Mouse (Mus musculus) limb, embryonic 14.5 days (tissue): ENCODE results near the gene Shc2. TPM values are rescaled to one million over a fixed set of nuclear protein-coding genes. Genes with fewer than 3 reads are reported as not detected.

Experiments used
- ATAC-seq: fragments of 200-750 bp; cut with Nextera tagmentation; 2 replicates; pipeline ENCODE4 v1.8.0; 2017; ENCODE audit warnings: low read depth, moderate number of reproducible peaks, moderate TSS enrichment; ENCODE audit not compliant: low FRiP score
- DNase-seq: peaks from one replicate; pipeline ENCODE4 v3.0.0-alpha.2; 2015; ENCODE audit warnings: low spot score
- H3K27ac ChIP-seq: fragments of 300-500 bp; sonication (generic); replicated peaks from 2 replicates; pipeline ENCODE4 v1.5.1; 2014; ENCODE audit warnings: low read depth, mild to moderate bottlenecking, low read length, moderate library complexity, mixed read lengths
- H3K27me3 ChIP-seq: fragments of 300-500 bp; sonication (generic); 2 replicates; pipeline ENCODE4 v1.6.1; 2014; ENCODE audit warnings: low read length, mixed read lengths; ENCODE audit not compliant: control insufficient read depth, insufficient read depth
- H3K36me3 ChIP-seq: fragments of 300-500 bp; sonication (generic); 2 replicates; pipeline ENCODE4 v1.6.1; 2014; ENCODE audit warnings: mild to moderate bottlenecking, low read length, moderate library complexity, mixed read lengths; ENCODE audit not compliant: control insufficient read depth, insufficient read depth
- H3K4me1 ChIP-seq: fragments of 300-500 bp; sonication (generic); 2 replicates; pipeline ENCODE4 v1.6.1; 2014; ENCODE audit warnings: antibody characterized with exemption, low read length, mixed read lengths; ENCODE audit not compliant: control insufficient read depth, insufficient read depth
- H3K4me2 ChIP-seq: fragments of 300-500 bp; sonication (generic); replicated peaks from 2 replicates; pipeline ENCODE4 v1.6.1; 2014; ENCODE audit warnings: low read depth, mild to moderate bottlenecking, low read length, moderate library complexity; ENCODE audit not compliant: severe bottlenecking
- H3K4me3 ChIP-seq: fragments of 300-500 bp; sonication (generic); replicated peaks from 2 replicates; pipeline ENCODE4 v1.5.1; 2014; ENCODE audit warnings: low read length
- H3K9ac ChIP-seq: fragments of 300-500 bp; sonication (generic); 2 replicates; pipeline ENCODE4 v1.6.1; 2014; ENCODE audit warnings: mild to moderate bottlenecking, low read depth, low read length, moderate library complexity; ENCODE audit not compliant: severe bottlenecking
- H3K9me3 ChIP-seq: fragments of 300-500 bp; sonication (generic); 2 replicates; pipeline ENCODE4 v1.6.1; 2016; ENCODE audit warnings: low read length; ENCODE audit not compliant: control insufficient read depth
- POLR2A ChIP-seq: fragments of 200-500 bp; IDR thresholded peaks from 2 replicates; pipeline ENCODE4 v1.8.0; 2012; ENCODE audit warnings: inconsistent platforms, mild to moderate bottlenecking, moderate library complexity, borderline replicate concordance; ENCODE audit not compliant: insufficient read depth, insufficient read length; ENCODE audit errors: extremely low read depth
- WGBS: fragments of 180-500 bp; shearing (Covaris S2); extraction: QIAGEN DNeasy Blood & Tissue Kit; methylation state at CpG from one replicate; pipeline ENCODE4 v1.1.7; 2014; 5-methylcytosine and 5-hydroxymethylcytosine counted together
- polyA plus RNA-seq, 2 experiments: library from polyadenylated mRNA; depleted of rRNA in 1 of 2; stranded (reverse) in 1 of 2; unstranded in 1 of 2; fragments of >200 nt; fragmentation: Nextera tagmentation in 1 of 2; extraction: Ambion mirVana in 1 of 2; gene quantifications; 2 replicates each; pipeline versions ENCODE4 v1.2.1 to v1.2.3; 2012 to 2014

Gene Shc2
- polyA plus RNA-seq, 2 experiments, result 9.0 to 30.2 TPM

- ATAC-seq (no peak), DNase-seq (no peak)
- 84% methylated on average over 1 of the region's 1 CpGs for WGBS
- TF ChIP-seq POLR2A, result no peak
- Histone ChIP-seq H3K4me2 (no peak overlapping the region), H3K36me3 (no peaks in the 10 kb centered on the region), H3K4me3 (no peak overlapping the region), H3K9ac (no peak overlapping the region), H3K9me3 (no peaks in the 10 kb centered on the region), H3K4me1 (no peaks in the 10 kb centered on the region), H3K27ac (no peak overlapping the region), H3K27me3 (no peaks in the 10 kb centered on the region)
Observed at GRCm38 (mm10) chr10:79590702-79591101, 47.0 kb downstream of the Shc2 start.

GRCm38 (mm10) chr10:79587752-79588126 lies 50.0 kb downstream of the Shc2 start:
- TF ChIP-seq POLR2A, result no peak
- no peaks in the 10 kb centered on the region for H3K9me3 ChIP-seq

GRCm38 (mm10) chr10:79587061-79587751 lies 50.5 kb downstream of the Shc2 start, which contains the start of gene Theg:
Gene Theg (minus strand): TSS chr10:79587331.
- ATAC-seq, result no peak
- Histone ChIP-seq H3K27ac (no peak within 1 kb of the TSS), H3K4me3 (no peak within 1 kb of the TSS), H3K27me3 (no peaks in the 10 kb centered on the region), H3K9me3 (no peaks in the 10 kb centered on the region), H3K9ac (no peak within 1 kb of the TSS), H3K36me3 (no peaks in the 10 kb centered on the region), H3K4me1 (no peaks in the 10 kb centered on the region), H3K4me2 (no peak within 1 kb of the TSS)
- WGBS, result 85% methylated on average over 5 of the region's 5 CpGs
- DNase-seq, result no peak
- TF ChIP-seq POLR2A, result no peak

More at GRCm38 (mm10) chr10:79587752-79588126, 50.0 kb downstream of the Shc2 start:
- DNase-seq (no peak), ATAC-seq (no peak)
- Histone ChIP-seq H3K9ac (no peak overlapping the region), H3K4me1 (no peaks in the 10 kb centered on the region), H3K27me3 (no peaks in the 10 kb centered on the region), H3K36me3 (no peaks in the 10 kb centered on the region), H3K27ac (no peak overlapping the region), H3K4me3 (no peak overlapping the region), H3K4me2 (no peak overlapping the region)
- 70% methylated on average over 4 of the region's 4 CpGs for WGBS

GRCm38 (mm10) chr10:79586243-79586642 lies 51.5 kb downstream of the Shc2 start:
- no peak overlapping the region for H3K9ac ChIP-seq
- H3K36me3 ChIP-seq, result no peaks in the 10 kb centered on the region
- ATAC-seq (no peak), DNase-seq (no peak)
- H3K27ac ChIP-seq, result no peak overlapping the region
- H3K27me3 ChIP-seq, result no peaks in the 10 kb centered on the region
- H3K4me1 ChIP-seq, result no peaks in the 10 kb centered on the region
- WGBS, result 70% methylated on average over 8 of the region's 8 CpGs
- no peak overlapping the region for H3K4me3 ChIP-seq
- no peak for TF ChIP-seq POLR2A
- H3K9me3 ChIP-seq, result no peaks in the 10 kb centered on the region
- no peak overlapping the region for H3K4me2 ChIP-seq

GRCm38 (mm10) chr10:79585723-79586122 lies 52.0 kb downstream of the Shc2 start:
- ATAC-seq (no peak), DNase-seq (no peak)
- no peak overlapping the region for H3K4me2 ChIP-seq
- H3K27me3 ChIP-seq, result no peaks in the 10 kb centered on the region
- no peak overlapping the region for H3K9ac ChIP-seq
- no peak for TF ChIP-seq POLR2A
- H3K4me3 ChIP-seq, result no peak overlapping the region
- no peaks in the 10 kb centered on the region for H3K36me3 ChIP-seq
- 90% methylated on average over 5 of the region's 5 CpGs for WGBS
- no peaks in the 10 kb centered on the region for H3K9me3 ChIP-seq
- no peaks in the 10 kb centered on the region for H3K4me1 ChIP-seq
- H3K27ac ChIP-seq, result no peak overlapping the region
